Mouse (Mus musculus) embryonic fibroblast, embryonic 13.5 days (primary cell): ENCODE results near the gene Kif16b.

Source experiments
- CTCF ChIP-seq: IDR thresholded peaks from 2 replicates; pipeline ENCODE4 v1.5.1; 2011; ENCODE audit warnings: mild to moderate bottlenecking, control low read depth, low read length, moderate library complexity, borderline replicate concordance; ENCODE audit not compliant: insufficient read depth
- POLR2A ChIP-seq: IDR thresholded peaks from 2 replicates; pipeline ENCODE4 v1.6.1; 2011; ENCODE audit warnings: low read depth, mild to moderate bottlenecking, control low read depth, low read length, moderate library complexity

DNA sequence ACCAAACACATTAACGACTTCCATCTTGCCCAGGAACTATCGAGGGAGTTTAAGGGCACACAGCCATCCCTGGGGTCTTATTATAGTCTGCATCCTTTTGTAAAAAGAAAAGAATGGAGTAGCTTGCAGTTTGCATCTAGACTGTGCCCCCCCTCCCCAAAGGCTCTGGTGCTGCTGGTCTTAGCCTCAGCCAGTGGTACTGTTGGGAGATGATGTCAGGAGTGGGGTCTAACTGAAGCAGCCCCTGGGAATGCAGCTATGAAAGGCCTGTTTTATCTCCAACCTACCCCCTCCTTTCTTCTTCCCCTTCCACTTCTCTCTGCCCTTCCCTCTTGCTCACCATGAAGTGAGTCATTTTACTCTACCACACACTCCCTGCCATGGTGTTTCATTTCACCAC lies 298.1 kb downstream of the Kif16b start:
- TF ChIP-seq CTCF (no peak), POLR2A (no peak)
